ENCODE assay signal across 12 mouse cellular contexts in the genomic region with DNA sequence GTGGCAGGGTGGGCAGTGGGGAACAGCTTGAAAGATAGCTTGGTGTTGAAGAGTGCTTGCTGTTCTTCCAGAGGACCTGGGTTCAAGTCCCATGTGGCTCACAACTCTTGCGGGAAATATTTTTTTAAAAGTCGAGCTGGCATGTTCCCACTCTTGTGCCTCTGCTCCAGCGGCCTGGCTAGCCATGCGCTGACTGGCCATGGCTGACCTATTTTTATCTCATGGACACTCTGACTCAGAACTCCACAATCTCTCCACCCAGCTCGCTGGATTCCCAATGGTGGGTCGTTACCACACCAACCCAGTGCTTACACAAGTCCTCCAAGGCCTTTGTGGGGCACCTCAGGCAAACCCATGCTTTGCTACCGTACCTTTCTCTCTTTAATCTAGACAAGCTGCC. TPM values are rescaled to one million over a fixed set of nuclear protein-coding genes. Genes with fewer than 3 reads are reported as not detected.
DNase-seq lines count a peak whose midpoint lies in the region; ATAC-seq and TF ChIP-seq lines count a peak whose summit lies in the region.
"Had no signal": no experiment of that assay in that cellular context is flagged by ENCODE, and none has a peak within 500 bp of the region (broad histone marks: within the 10 kb centered on the region; RNA-seq: fewer than 3 reads in every experiment).

No protein-coding gene starts in this region.

- no peak for ATAC-seq in heart, embryonic 13.5 days (ENCODE audit: extremely low read depth, insufficient number of reproducible peaks, low FRiP score, low TSS enrichment)
- no peak for ATAC-seq in midbrain, embryonic 11.5 days (ENCODE audit: low FRiP score)
- ATAC-seq in forebrain, embryonic 14.5 days, result no peak
- ATAC-seq: intestine, embryonic 16.5 days had no signal

- no peak overlapping the region for H3K4me2 ChIP-seq in heart, embryonic 13.5 days
- no peak overlapping the region for H3K4me2 ChIP-seq in midbrain, embryonic 11.5 days
- H3K4me2 ChIP-seq in forebrain, embryonic 14.5 days (ENCODE audit: low read length), result no peak overlapping the region

- no peak for DNase-seq in testis, postnatal 10 days (ENCODE audit: low spot score)
- DNase-seq in brain, adult 2 months (ENCODE audit: low read depth, low spot score), result peak; percentile 7
- DNase-seq in testis, postnatal 14 days (ENCODE audit: low spot score), result peak; percentile 27
- DNase-seq in midbrain, embryonic 11.5 days (ENCODE audit: low spot score, missing footprints), result no peak
- DNase-seq in forebrain, embryonic 14.5 days (ENCODE audit: low spot score), result no peak
- DNase-seq in frontal cortex, postnatal 25 days (ENCODE audit: low spot score in 2 of 2), result no peak
- DNase-seq: cerebellum, adult 11-12 months; lung, adult 2 months; thymus, postnatal 25 days had no signal

- no peak overlapping the region for H3K9ac ChIP-seq in heart, embryonic 13.5 days
- H3K9ac ChIP-seq in midbrain, embryonic 11.5 days (ENCODE audit: low read length), result no peak overlapping the region
- H3K9ac ChIP-seq in forebrain, embryonic 14.5 days (ENCODE audit: low read length), result no peak overlapping the region

- no peak for TF ChIP-seq POLR2A in testis, adult 2 months (IDR thresholded peaks at IDR 0.05; ENCODE audit: control insufficient read depth, low read depth, low read length)

- H3K9me3 ChIP-seq in heart, embryonic 13.5 days, result no peaks in the 10 kb centered on the region
- no peaks in the 10 kb centered on the region for H3K9me3 ChIP-seq in midbrain, embryonic 11.5 days (ENCODE audit: control insufficient read depth, low read length)
- H3K9me3 ChIP-seq in forebrain, embryonic 14.5 days (replicated peaks; ENCODE audit: control insufficient read depth, low read length), result no peaks in the 10 kb centered on the region

- no peak overlapping the region for H3K4me3 ChIP-seq in testis, adult 2 months (ENCODE audit: control insufficient read depth, low read depth, low read length)
- no peak overlapping the region for H3K4me3 ChIP-seq in heart, embryonic 13.5 days
- no peak overlapping the region for H3K4me3 ChIP-seq in midbrain, embryonic 11.5 days (ENCODE audit: low read depth, low read length)
- H3K4me3 ChIP-seq in forebrain, embryonic 14.5 days (ENCODE audit: low read depth, low read length), result no peak overlapping the region

- peak overlapping the region; percentile 30; the same call in 1 of the 2 replicates for H3K27ac ChIP-seq in testis, adult 2 months (ENCODE audit: control insufficient read depth, insufficient read depth, low read depth, low read length)
- H3K27ac ChIP-seq in heart, embryonic 13.5 days (replicated peaks), result peak overlapping the region; percentile 45; the same call in 1 of the 2 replicates
- H3K27ac ChIP-seq in midbrain, embryonic 11.5 days (ENCODE audit: low read depth, low read length), result no peak overlapping the region
- H3K27ac ChIP-seq in forebrain, embryonic 14.5 days (ENCODE audit: low read depth, low read length), result no peak overlapping the region

- H3K4me1 ChIP-seq in testis, adult 2 months (ENCODE audit: control insufficient read depth, insufficient read depth, low read length), result peaks cover 4% of the 10 kb centered on the region
- peaks cover 29% of the 10 kb centered on the region for H3K4me1 ChIP-seq in heart, embryonic 13.5 days
- no peaks in the 10 kb centered on the region for H3K4me1 ChIP-seq in midbrain, embryonic 11.5 days (ENCODE audit: control insufficient read depth, insufficient read depth, low read length)
- no peaks in the 10 kb centered on the region for H3K4me1 ChIP-seq in forebrain, embryonic 14.5 days (ENCODE audit: control insufficient read depth, insufficient read depth, low read length)

- 31% methylated on average over 7 of the region's 7 CpGs for WGBS in heart, embryonic 13.5 days
- WGBS in midbrain, embryonic 11.5 days, result 92% methylated on average over 7 of the region's 7 CpGs
- WGBS in forebrain, embryonic 14.5 days, result 92% methylated on average over 7 of the region's 7 CpGs

- TF ChIP-seq CTCF in testis, adult 2 months (IDR thresholded peaks at IDR 0.05; ENCODE audit: control insufficient read depth, insufficient read depth, insufficient replicate concordance, low read depth, low read length), result no peak

- H3K36me3 ChIP-seq in testis, adult 2 months (ENCODE audit: control insufficient read depth, insufficient read depth, low read length), result no peaks in the 10 kb centered on the region
- no peaks in the 10 kb centered on the region for H3K36me3 ChIP-seq in heart, embryonic 13.5 days
- H3K36me3 ChIP-seq in midbrain, embryonic 11.5 days (ENCODE audit: control insufficient read depth, insufficient read depth, low read length), result no peaks in the 10 kb centered on the region
- no peaks in the 10 kb centered on the region for H3K36me3 ChIP-seq in forebrain, embryonic 14.5 days (ENCODE audit: control insufficient read depth, insufficient read depth, low read length)

- H3K27me3 ChIP-seq in testis, adult 2 months (ENCODE audit: control insufficient read depth, insufficient read depth, low read length), result no peaks in the 10 kb centered on the region
- H3K27me3 ChIP-seq in heart, embryonic 13.5 days (replicated peaks), result no peaks in the 10 kb centered on the region
- H3K27me3 ChIP-seq in midbrain, embryonic 11.5 days (ENCODE audit: control insufficient read depth, insufficient read depth, low read length), result no peaks in the 10 kb centered on the region
- H3K27me3 ChIP-seq in forebrain, embryonic 14.5 days (replicated peaks; ENCODE audit: control insufficient read depth, insufficient read depth, low read length), result no peaks in the 10 kb centered on the region

RNA-seq across cellular contexts. Expression of gene Lgalsl, which starts 42.1 kb away (rescaled TPM):
- polyA plus RNA-seq in testis, adult 2 months (2012; rRNA removed), result 0.95 and 1.8 TPM in 2 replicates
- polyA plus RNA-seq in heart, embryonic 13.5 days (2015; fragmentation: Nextera tagmentation; extraction: Ambion mirVana), result 35.1 and 37.5 TPM in 2 replicates
- 26.6 and 29.4 TPM in 2 replicates for polyA plus RNA-seq in midbrain, embryonic 11.5 days (2014; fragmentation: Nextera tagmentation; extraction: Ambion mirVana)
- polyA plus RNA-seq in forebrain, embryonic 14.5 days (2014; fragmentation: Nextera tagmentation; extraction: Ambion mirVana), result 74.0 and 87.5 TPM in 2 replicates

Comparison
In these comparisons a context has a peak if more than half of its experiments do, and no peak if none do; other contexts are left out.
1. DNase-seq: peak in brain, adult 2 months (single experiment) and testis, postnatal 14 days (single experiment); none in testis, postnatal 10 days (single experiment), midbrain, embryonic 11.5 days (single experiment), forebrain, embryonic 14.5 days (single experiment) and frontal cortex, postnatal 25 days (0 of 2).
2. H3K27ac ChIP-seq: peak in testis, adult 2 months (single experiment) and heart, embryonic 13.5 days (single experiment); none in midbrain, embryonic 11.5 days (single experiment) and forebrain, embryonic 14.5 days (single experiment).